Mouse (Mus musculus) midbrain, postnatal 0 days (tissue): Measurements from ENCODE around the gene Csnk1e. TPM values are rescaled to one million over a fixed set of nuclear protein-coding genes. Genes with fewer than 3 reads are reported as not detected.

Experiments used
- ATAC-seq: fragments of 200-750 bp; cut with Nextera tagmentation; 2 replicates; pipeline ENCODE4 v1.8.0; 2017; ENCODE audit warnings: moderate number of reproducible peaks, mild to moderate bottlenecking, moderate TSS enrichment, moderate library complexity; ENCODE audit not compliant: low FRiP score
- DNase-seq: peaks from one replicate; pipeline ENCODE4 v3.0.0-alpha.2; 2015; ENCODE audit warnings: low spot score
- H3K27ac ChIP-seq: fragments of 300-500 bp; sonication (generic); 2 replicates; pipeline ENCODE4 v1.5.1; 2014; ENCODE audit warnings: low read depth, mild to moderate bottlenecking, low read length, mixed read lengths
- H3K27me3 ChIP-seq: fragments of 300-500 bp; sonication (generic); 2 replicates; pipeline ENCODE4 v1.6.1; 2014; ENCODE audit warnings: low read length, control low read depth, mixed read lengths; ENCODE audit not compliant: insufficient read depth
- H3K36me3 ChIP-seq: fragments of 300-500 bp; sonication (generic); 2 replicates; pipeline ENCODE4 v1.6.1; 2014; ENCODE audit warnings: low read length, control low read depth, mixed read lengths; ENCODE audit not compliant: insufficient read depth
- H3K4me1 ChIP-seq: fragments of 300-500 bp; sonication (generic); 2 replicates; pipeline ENCODE4 v1.6.1; 2014; ENCODE audit warnings: mild to moderate bottlenecking, control low read depth, antibody characterized with exemption, low read length, mixed read lengths; ENCODE audit not compliant: insufficient read depth
- H3K4me2 ChIP-seq: fragments of 300-500 bp; sonication (generic); 2 replicates; pipeline ENCODE4 v1.6.1; 2014; ENCODE audit warnings: low read depth, mild to moderate bottlenecking, low read length, mixed read lengths; ENCODE audit not compliant: poor library complexity, severe bottlenecking
- H3K4me3 ChIP-seq: fragments of 300-500 bp; sonication (generic); 2 replicates; pipeline ENCODE4 v1.5.1; 2014; ENCODE audit warnings: low read depth, mild to moderate bottlenecking, low read length, moderate library complexity
- H3K9ac ChIP-seq: fragments of 300-500 bp; sonication (generic); replicated peaks from 2 replicates; pipeline ENCODE4 v1.6.1; 2014; ENCODE audit warnings: mild to moderate bottlenecking, low read length, moderate library complexity, mixed read lengths; ENCODE audit not compliant: poor library complexity, severe bottlenecking
- H3K9me3 ChIP-seq: fragments of 300-500 bp; sonication (generic); 2 replicates; pipeline ENCODE4 v1.6.1; 2016; ENCODE audit warnings: low read length, control low read depth
- CTCF ChIP-seq: IDR thresholded peaks from 2 replicates; pipeline ENCODE4 v1.5.1; 2016; ENCODE audit warnings: antibody characterized with exemption, mild to moderate bottlenecking
- WGBS: fragments of 180-500 bp; shearing (Covaris S2); extraction: QIAGEN DNeasy Blood & Tissue Kit; methylation state at CpG from one replicate; pipeline ENCODE4 v1.1.7; 2014; 5-methylcytosine and 5-hydroxymethylcytosine counted together
- polyA plus RNA-seq: library from polyadenylated mRNA; unstranded; fragments of >200 nt; fragmentation: Nextera tagmentation; extraction: Ambion mirVana; gene quantifications from 2 replicates; pipeline ENCODE4 v1.2.1, GENCODE M21; 2015
- total RNA-seq: library from RNA; depleted of rRNA; stranded (reverse); fragments of >200 nt; gene quantifications from 2 replicates; pipeline ENCODE4 v1.2.3, GENCODE M21; 2014

Csnk1e gene
- total and polyA plus RNA-seq, 2 experiments from 2014 or later = 195 to 378 TPM

- Histone ChIP-seq H3K4me3 (no peak overlapping the region), H3K27me3 (no peaks in the 10 kb centered on the region), H3K4me1 (no peaks in the 10 kb centered on the region), H3K9ac (no peak overlapping the region), H3K36me3 (no peaks in the 10 kb centered on the region), H3K9me3 (no peaks in the 10 kb centered on the region), H3K27ac (no peak overlapping the region), H3K4me2 (no peak overlapping the region)
- 49% methylated on average over 6 of the region's 6 CpGs for WGBS
- no peak for TF ChIP-seq CTCF
- DNase-seq = no peak
- no peak for ATAC-seq
Observed at GRCm38 (mm10) chr15:79387081-79387480, 68.3 kb downstream of the Csnk1e start.

DNA sequence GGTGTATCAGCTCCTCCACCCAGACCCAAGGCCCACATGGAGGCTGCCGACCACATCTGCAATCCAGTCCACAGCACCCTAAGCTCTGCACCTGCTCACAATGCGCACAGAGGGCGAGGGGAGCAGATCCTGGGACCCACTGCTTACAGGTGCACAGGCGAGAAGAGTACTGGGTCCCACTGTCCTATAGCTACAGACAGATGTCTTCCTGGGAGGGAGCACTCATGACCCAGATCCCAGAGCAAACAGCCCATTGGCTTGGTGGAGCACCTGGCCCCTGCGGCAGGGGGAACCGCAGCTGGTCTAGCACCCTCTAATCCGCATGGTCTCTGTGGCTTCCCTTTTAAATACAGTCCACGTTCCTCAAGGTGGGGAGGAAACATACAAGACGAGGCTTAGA, 73.7 kb downstream of the Csnk1e start:
- H3K4me1 ChIP-seq = peaks cover 8% of the 10 kb centered on the region; the same call in 1 of the 2 replicates
- no peak for ATAC-seq
- 91% methylated on average over 9 of the region's 9 CpGs for WGBS

GRCm38 (mm10) chr15:79380468-79381444, 74.6 kb downstream of the Csnk1e start:
- no peak overlapping the region for H3K9ac ChIP-seq
- peak overlapping the region; percentile 55 for H3K27ac ChIP-seq
- no peak overlapping the region for H3K4me3 ChIP-seq
- WGBS = 48% methylated on average over 19 of the region's 23 CpGs
- peaks cover 8% of the 10 kb centered on the region; the same call in 1 of the 2 replicates for H3K4me1 ChIP-seq
- no peaks in the 10 kb centered on the region for H3K27me3 ChIP-seq
- no peaks in the 10 kb centered on the region for H3K9me3 ChIP-seq
- H3K36me3 ChIP-seq = peaks cover 24% of the 10 kb centered on the region
- H3K4me2 ChIP-seq = 0 out of 2 replicates have a peak overlapping the region, but pooled peaks have one; percentile 4
- peak; percentile 49; the same call in 1 of the 2 replicates for ATAC-seq
- TF ChIP-seq CTCF = peak; percentile 76
- peak; percentile 67 for DNase-seq

More for the DNA sequence above, 73.7 kb downstream of the Csnk1e start:
- no peak for DNase-seq
- Histone ChIP-seq H3K27me3 (no peaks in the 10 kb centered on the region), H3K9me3 (no peaks in the 10 kb centered on the region), H3K36me3 (peaks cover 18% of the 10 kb centered on the region), H3K9ac (no peak overlapping the region), H3K4me3 (no peak overlapping the region), H3K4me2 (no peak overlapping the region), H3K27ac (no peak overlapping the region)
- no peak for TF ChIP-seq CTCF

DNA sequence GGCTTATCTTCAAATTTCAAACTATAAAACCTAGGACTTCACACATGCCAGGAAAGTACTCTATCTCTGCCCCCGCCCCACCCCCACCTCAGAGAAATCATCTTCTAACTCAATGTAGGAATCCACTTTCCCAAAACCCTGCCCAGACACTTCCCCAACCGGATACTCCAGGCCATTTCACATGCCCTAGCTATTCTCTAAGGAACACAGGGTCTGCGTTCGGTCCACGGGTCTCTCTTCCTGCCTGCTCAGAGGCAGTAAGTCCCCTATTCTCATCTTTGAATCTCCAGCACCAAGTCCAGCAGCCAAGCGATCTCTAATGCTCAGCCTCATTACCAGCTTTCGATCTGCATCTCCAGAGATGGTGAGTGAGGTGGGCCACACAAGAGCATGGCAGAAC, 75.7 kb downstream of the Csnk1e start:
- H3K4me2 ChIP-seq = no peak overlapping the region
- ATAC-seq = no peak
- no peaks in the 10 kb centered on the region for H3K9me3 ChIP-seq
- no peaks in the 10 kb centered on the region for H3K27me3 ChIP-seq
- no peak overlapping the region for H3K4me3 ChIP-seq
- no peak overlapping the region for H3K9ac ChIP-seq
- no peak overlapping the region for H3K27ac ChIP-seq
- H3K36me3 ChIP-seq = peaks cover 26% of the 10 kb centered on the region
- DNase-seq = no peak
- TF ChIP-seq CTCF = no peak
- 95% methylated on average over 7 of the region's 7 CpGs for WGBS
- H3K4me1 ChIP-seq = peaks cover 8% of the 10 kb centered on the region; the same call in 1 of the 2 replicates

DNA sequence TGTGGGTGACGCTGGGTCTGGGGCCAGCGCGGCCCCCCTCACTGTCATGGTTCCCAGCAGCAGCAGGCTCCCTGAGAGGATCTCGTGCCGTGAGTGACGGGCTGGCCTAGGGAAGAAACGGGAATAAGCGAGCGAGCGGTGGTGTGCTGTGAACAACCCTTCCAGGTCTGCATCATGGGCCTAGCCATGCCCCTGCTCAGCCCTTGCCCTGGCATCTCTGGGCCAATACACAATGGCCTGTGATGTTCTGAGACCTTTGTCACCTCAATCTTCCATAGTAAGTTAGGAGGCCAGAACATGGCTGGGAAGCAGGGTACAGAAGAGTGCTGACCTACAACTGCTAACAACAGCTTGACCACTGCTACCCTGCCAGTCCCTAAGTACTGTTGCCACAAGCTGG, 76.8 kb downstream of the Csnk1e start:
- no peaks in the 10 kb centered on the region for H3K9me3 ChIP-seq
- peaks cover 34% of the 10 kb centered on the region for H3K36me3 ChIP-seq
- no peak overlapping the region for H3K9ac ChIP-seq
- DNase-seq = no peak
- no peak overlapping the region for H3K4me3 ChIP-seq
- peaks cover 8% of the 10 kb centered on the region; the same call in 1 of the 2 replicates for H3K4me1 ChIP-seq
- H3K27ac ChIP-seq = no peak overlapping the region
- 92% methylated on average over 10 of the region's 10 CpGs for WGBS
- no peak overlapping the region for H3K4me2 ChIP-seq
- TF ChIP-seq CTCF = no peak
- no peak for ATAC-seq
- no peaks in the 10 kb centered on the region for H3K27me3 ChIP-seq

- 84% methylated on average over 6 of the region's 6 CpGs for WGBS
- no peak overlapping the region for H3K27ac ChIP-seq
- H3K4me1 ChIP-seq = peaks cover 8% of the 10 kb centered on the region; the same call in 1 of the 2 replicates
- DNase-seq = peak; percentile 39
- TF ChIP-seq CTCF = peak; percentile 32
- no peaks in the 10 kb centered on the region for H3K27me3 ChIP-seq
- no peak overlapping the region for H3K9ac ChIP-seq
- ATAC-seq = no peak
- peaks cover 34% of the 10 kb centered on the region for H3K36me3 ChIP-seq
- no peak overlapping the region for H3K4me2 ChIP-seq
- no peak overlapping the region for H3K4me3 ChIP-seq
- no peaks in the 10 kb centered on the region for H3K9me3 ChIP-seq
Observed at GRCm38 (mm10) chr15:79377681-79378080, 77.7 kb downstream of the Csnk1e start.
